Mouse (Mus musculus): ENCODE data around the gene G6pc3.

Gene G6pc3

GRCm38 (mm10) chr11:102190848-102191247, 1.4 kb downstream of the G6pc3 start:
- 66% methylated on average over 4 of the region's 4 CpGs for WGBS

GRCm38 (mm10) chr11:102193657-102194440, 4.4 kb downstream of the G6pc3 start:
- 76% methylated on average over 9 of the region's 9 CpGs for WGBS

GRCm38 (mm10) chr11:102196018-102196797, 6.8 kb downstream of the G6pc3 start:
- 67% methylated on average over 21 of the region's 21 CpGs for WGBS

- WGBS = 66% methylated on average over 6 of the region's 6 CpGs
Observed at GRCm38 (mm10) chr11:102198245-102198644, 8.8 kb downstream of the G6pc3 start.

DNA sequence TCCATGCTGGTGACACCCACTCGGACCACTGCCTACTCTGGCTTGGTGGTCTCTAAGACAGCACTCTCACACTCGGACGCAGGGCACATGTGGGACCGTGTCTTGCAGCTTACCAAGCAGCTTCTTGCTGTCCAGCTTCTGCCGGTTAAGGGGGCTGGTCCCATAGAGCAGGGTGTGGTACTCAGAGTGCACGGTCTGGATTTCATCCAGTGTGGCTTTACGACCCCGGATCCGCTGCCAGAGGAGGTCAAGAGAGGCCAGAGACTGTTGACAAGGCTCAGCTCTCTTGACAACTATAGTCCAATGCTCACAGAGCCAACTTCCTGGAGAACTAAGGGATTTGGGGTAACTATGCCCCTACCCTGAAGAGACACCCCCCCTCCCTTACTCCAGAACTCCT, 10.4 kb downstream of the G6pc3 start:
- 87% methylated on average over 9 of the region's 9 CpGs for WGBS

- 42% methylated on average over 12 of the region's 12 CpGs for WGBS
Observed at GRCm38 (mm10) chr11:102201408-102201821, 12.0 kb downstream of the G6pc3 start.

DNA sequence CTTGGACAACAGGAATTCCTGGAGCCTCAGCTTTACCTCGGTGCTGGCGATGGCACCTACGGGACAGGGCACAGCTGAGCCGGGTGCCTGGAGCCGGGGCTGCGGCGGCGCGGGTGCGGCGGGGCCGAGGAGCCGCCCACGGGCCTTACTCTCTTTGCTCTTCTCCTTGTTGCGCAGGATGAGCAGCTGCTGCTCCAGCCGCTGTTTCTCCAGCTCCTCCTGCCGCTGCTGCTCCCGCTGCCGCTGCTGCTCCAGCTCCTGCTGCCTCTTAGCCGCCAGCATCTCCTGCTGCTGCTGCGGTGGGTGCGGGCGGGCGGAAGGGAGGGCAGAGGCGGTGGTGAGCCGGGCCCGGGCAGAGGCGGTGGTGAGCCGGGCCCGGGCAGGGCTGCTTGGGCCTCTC, 17.1 kb downstream of the G6pc3 start:
- WGBS = 55% methylated on average over 27 of the region's 30 CpGs

GRCm38 (mm10) chr11:102207825-102208777, 18.7 kb downstream of the G6pc3 start:
- 33% methylated on average over 11 of the region's 11 CpGs for WGBS

- WGBS = 35% methylated on average over 4 of the region's 4 CpGs
Observed at GRCm38 (mm10) chr11:102208846-102209245, 19.4 kb downstream of the G6pc3 start.

- 14% methylated on average over 2 of the region's 2 CpGs for WGBS
Observed at GRCm38 (mm10) chr11:102209742-102210141, 20.3 kb downstream of the G6pc3 start.

GRCm38 (mm10) chr11:102210185-102210584, 20.8 kb downstream of the G6pc3 start:
- WGBS = 59% methylated on average over 3 of the region's 3 CpGs

- WGBS = 66% methylated on average over 5 of the region's 5 CpGs
Observed at GRCm38 (mm10) chr11:102211011-102211410, 21.6 kb downstream of the G6pc3 start.

DNA sequence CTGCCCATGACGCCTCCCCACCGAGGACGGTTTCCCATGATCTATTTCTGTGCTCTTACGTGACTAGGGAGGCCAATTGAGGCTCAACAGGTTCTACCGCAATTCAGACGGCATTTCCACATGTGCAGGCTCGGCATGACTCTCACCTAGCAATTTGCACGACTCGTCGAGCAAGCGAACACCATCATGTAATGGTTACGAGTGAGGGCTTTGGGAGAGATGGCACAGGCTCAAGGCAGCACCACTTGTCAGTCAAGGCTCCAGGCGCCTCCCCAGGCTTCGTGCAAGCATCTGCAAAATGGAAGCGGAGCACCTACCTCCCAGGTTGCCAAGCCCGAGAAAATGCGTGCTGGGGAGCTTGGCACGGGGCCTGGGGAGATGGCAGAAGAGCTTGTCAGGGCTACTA, 22.5 kb downstream of the G6pc3 start:
- 42% methylated on average over 18 of the region's 18 CpGs for WGBS

DNA sequence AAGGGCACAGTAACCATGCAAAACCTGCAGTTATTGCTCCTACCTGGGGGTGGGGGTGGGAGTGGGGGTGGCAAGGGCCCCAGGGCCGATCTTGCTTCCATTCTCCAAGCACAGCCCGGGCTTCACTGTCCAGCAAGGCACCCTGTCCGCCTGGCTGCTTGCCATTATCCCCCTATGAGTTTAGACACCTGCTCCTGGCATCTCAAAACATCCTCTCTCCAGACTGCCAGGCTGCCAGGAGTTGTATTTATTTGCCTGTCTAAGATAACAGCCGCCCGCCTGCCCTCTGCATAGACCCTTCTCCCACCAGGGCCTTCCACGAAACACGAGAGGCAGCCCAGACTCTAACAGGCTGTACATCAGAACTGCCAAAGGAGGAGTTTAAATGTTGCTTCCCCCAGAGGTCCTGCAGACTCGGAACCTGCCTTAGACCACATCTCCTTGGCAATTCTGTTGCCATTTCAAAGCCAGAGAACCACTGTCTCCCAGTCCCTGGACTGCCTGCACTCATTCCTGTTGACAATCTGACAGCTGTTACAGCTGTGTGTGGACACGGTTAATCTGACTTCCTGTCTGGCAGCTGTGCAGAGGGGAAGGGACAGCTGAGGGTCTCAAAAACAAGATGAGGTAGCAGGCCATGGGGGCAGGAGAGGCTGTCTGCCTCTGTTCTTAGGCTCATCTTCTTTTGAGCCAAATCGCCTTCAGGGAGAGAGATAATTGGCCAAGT, 25.2 kb downstream of the G6pc3 start:
- 47% methylated on average over 10 of the region's 10 CpGs for WGBS

GRCm38 (mm10) chr11:102215511-102215910, 26.1 kb downstream of the G6pc3 start:
- WGBS = 41% methylated on average over 11 of the region's 11 CpGs

- WGBS = 15% methylated on average over 12 of the region's 12 CpGs
Observed at GRCm38 (mm10) chr11:102216056-102216885, 26.9 kb downstream of the G6pc3 start.

DNA sequence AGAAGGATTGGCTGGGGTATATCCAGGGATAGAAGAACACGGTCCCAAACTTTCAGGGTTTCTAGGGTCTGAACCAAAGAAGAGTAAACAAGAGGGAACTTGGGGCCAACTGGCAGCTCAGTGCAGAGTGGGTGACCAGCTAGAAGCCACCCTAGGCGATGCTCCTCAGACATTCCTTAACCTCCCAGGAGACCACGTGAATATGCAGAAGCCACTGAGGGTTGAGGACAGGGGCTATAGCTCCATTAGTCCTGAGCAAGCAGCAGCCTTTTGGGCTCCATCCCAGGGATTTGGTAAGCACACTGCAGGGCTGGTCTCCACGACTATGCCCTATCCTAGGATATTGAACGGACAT, 27.4 kb downstream of the G6pc3 start:
- 17% methylated on average over 5 of the region's 5 CpGs for WGBS

DNA sequence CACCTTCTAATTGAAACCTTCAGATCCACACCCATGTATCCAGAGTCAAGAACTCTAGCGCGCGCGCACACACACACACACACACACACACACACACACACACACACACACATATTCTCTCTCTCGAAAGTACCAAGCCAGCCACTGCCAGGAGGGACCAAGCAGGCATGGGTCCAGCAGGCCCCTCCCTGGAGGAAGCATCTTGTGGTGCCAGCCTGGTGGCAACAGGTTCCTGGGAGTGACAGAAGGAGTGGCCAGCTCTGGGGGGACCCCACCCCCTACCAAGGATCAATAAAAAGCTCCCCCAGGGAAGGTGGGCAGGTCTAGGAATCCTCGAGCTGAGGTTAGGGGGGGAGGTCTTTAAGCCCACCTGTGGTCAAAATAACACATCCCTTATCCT, 28.0 kb downstream of the G6pc3 start:
- 36% methylated on average over 6 of the region's 6 CpGs for WGBS

GRCm38 (mm10) chr11:102217876-102218430, 28.5 kb downstream of the G6pc3 start:
- 34% methylated on average over 7 of the region's 7 CpGs for WGBS

DNA sequence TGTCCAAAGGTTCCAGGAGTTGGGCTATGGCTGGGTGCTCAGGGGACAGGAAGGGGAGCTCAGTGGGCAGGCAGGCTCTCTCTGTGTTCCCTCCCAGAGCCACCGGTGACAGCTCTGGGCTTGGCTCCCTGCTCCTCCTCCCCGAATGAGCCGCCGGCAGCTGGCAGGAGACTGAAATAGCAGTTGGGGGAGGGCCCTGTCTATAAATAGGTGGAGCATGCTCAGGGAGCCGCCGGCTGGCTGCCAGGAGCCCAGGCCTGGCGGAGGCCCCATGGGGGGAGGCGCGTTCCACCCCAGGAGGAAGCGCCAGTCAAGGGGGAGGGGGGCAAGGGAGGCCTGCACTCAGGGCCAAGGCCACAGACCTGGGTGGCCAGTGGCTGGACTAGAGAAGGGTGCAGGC, 29.4 kb downstream of the G6pc3 start:
- 0% methylated on average over 10 of the region's 10 CpGs for WGBS
